Mouse (Mus musculus): Measurements from ENCODE around the gene Il17a.

Il17a gene

DNA sequence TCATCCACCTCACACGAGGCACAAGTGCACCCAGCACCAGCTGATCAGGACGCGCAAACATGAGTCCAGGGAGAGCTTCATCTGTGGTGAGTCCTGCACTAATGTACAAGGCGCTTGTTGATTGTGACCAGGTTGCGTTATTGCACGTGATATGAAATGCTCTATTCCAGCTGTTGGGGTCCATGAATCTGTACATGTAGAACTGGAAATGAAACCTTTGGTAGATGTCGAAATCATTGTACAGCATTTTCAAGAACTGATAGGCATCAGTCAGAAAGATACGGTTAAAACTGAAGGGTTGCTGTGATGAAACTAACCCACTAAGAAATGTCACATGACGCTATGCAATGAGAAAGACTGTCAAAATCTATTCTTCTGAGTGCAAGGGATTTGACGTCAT lies at the start of gene Il17a:
Il17a (plus strand) TSS at position 3 of the 400 bp plus-strand sequence.
- ChIA-PET POLR2A (no interaction called here), CTCF (no interaction called here)

DNA sequence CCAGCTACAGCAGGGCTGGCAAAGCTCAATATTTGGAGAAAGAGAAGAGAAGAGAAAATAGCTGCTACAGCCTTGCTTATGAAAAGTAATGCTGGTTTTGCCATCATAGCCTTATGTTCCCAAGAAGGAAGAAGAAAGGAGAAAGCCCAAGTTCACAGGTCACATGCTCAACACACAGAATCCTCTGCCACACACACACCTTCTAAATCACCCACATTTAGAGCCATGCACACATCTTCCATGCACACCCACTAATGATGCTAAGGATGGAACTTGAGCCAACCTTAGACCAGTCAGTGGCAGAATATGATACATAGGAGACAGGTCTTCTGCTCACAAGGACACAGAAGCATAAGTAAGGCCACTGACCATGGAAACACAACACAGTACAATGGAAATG lies 47.9 kb upstream of the Il17a start:
- POLR2A ChIA-PET: no interaction called here

DNA sequence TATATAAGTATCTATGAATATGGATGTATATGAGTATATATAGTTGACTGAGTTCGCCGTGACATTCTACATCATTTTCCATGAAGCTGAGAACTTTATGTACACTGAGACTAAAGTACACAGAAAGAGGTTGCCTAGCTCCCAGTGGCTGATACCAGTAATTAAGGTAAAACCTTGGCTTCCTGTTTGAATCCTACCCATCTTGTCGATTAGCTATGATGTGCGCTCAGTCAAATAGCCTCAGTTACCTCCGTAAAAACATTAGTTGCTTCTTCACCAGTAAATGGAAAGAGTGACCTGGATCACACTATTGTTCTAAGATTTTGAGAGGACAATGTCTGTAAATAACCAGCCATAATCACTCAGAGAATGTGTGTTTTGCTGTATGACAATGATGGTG lies 47.3 kb upstream of the Il17a start:
- CTCF ChIA-PET: no interaction called here

More for the DNA sequence above, 47.9 kb upstream of the Il17a start:
- CTCF ChIA-PET: no interaction called here

DNA sequence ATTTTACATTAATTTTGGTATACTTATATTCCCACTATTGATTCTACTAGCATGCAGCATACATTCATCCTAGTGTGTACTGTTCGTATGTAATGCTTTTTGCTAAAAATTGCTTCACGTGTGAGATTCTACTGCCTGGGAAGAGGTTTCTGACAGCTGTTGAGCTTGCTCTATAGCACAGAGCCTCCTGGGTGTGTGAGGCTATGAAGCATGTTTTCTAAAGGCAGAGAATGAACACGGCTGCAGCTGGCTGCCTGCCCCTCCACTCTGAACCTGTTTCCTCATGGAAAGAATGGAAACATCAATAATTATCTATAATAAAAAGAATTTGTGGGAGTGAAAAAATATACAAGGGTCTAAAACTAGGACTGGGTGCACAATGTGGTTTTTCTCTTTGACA lies 46.9 kb upstream of the Il17a start:
- ChIA-PET CTCF (no interaction called here), POLR2A (no interaction called here)

More for the DNA sequence above, 47.3 kb upstream of the Il17a start:
- POLR2A ChIA-PET: no interaction called here

DNA sequence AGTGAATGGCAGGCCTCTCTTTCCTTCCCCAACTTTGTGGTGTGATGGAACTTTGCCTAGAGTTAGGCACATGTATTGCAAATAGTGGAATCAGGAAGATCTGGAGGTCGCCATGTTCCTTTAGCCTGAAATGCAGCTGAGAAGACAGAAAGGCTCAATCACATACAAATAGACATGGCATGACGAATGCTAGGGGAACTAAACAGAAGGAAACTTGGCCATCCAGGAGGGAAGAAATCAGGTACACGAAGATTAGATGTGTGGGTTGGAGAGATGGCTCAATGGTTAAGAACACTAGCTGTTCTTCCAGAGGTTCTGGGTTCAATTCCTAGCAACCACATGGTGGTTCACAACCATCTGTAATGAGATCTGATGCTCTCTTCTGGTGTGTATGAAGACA lies 46.3 kb upstream of the Il17a start:
- POLR2A ChIA-PET: no interaction called here

DNA sequence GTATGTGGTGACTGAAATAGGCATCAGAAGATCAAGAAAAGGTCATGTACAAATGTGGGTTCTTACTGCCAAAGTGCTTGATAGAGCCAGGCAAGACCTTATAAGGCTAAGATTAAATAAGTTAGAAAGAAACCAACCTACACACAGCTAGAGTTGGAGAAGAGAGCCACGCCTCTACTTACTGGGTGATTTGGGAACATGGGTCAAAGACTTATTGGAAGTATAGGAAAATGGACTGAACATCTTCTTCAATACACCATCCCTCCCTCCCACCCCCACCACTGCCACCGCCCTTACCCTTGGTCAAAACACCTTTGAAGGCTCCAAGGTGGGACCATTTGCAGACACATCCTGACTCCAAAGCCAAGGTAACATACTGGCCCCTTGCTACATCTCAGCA lies 45.3 kb upstream of the Il17a start:
- POLR2A ChIA-PET: no interaction called here
- CTCF ChIA-PET: no interaction called here

More for the DNA sequence above, 46.3 kb upstream of the Il17a start:
- CTCF ChIA-PET: no interaction called here

DNA sequence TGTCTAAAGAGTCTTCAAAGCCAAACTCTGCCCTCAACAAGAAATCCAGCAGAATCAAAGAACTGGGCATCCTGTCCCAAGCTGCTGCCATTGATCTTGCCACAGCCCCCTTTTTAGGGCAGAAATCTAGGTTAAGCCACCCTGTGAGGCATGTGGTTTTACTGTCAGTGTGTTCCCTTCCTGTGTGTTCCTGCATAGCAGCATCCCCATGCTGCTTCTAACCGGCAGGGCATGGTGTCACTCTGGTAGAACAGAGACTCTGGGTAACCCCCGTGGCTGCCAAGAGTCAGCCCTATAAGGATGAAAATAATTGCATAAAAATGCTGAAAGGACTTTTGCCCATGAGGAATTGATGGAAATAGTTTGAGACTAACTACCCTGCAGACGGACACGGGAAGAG lies 44.8 kb upstream of the Il17a start:
- ChIA-PET CTCF (no interaction called here), POLR2A (no interaction called here)

DNA sequence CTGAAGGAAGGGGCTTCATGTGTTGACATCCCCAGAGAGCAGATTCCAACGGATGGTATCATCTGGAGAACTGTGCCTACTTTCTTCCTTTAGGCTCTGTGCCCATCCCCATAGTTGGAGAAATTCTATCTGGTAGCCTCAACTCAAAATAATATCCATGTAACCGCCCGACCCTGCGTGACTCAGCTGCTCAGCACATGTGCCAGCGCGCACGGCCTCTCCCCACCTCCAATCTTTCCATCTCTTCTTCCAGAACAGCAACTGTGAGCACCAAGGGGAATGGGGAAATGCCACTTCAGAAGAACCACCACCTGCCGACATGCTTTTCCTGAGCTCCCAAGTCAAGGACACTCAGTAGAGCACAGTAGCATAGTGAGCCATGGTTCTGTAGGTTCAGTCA lies 39.4 kb upstream of the Il17a start:
- ChIA-PET POLR2A (no interaction called here), CTCF (interaction anchor here in 2 of 4 experiments (0.6 to 1.5 kb wide), 2 partner anchors 9 to 1240 kb away, joined by 3 to 7 read pairs; no protein-coding TSS in a partner anchor)

DNA sequence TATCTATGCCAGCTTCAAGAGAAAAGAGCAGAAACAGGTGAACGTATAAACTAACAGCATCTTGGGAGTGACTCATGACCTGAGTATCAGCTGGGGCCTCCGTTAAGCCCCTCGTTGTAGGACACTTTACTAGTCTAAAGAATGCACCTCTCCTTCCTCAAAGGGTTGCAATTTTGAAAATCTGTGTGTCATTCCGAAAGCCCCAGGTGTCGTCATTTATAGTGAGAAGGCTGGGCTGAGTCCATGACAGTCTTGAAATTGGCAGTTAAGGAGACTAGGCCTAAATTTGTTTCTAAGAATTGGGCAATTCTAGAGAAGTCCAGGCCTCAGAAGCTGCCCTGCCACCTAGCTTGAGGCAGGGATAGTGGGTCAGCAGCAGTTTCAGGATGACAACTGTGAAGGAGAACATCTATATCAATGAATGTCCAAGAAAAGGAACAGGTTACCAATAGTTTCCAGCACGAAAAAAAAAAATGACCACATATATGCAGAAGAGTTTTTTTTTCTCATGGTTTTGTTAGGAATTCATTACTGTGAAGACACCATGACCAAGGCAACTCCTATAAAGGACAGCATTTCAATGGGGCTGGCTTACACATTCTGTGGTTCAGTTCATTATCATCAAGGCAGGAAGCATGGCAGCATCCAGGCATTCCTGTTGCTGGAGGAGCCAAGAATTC lies 36.9 kb upstream of the Il17a start:
- POLR2A ChIA-PET: no interaction called here
- CTCF ChIA-PET: interaction anchor here in 1 of 4 experiments (0.6 kb wide), 1 partner anchor 21 kb away, joined by 3 read pairs; no protein-coding TSS in a partner anchor

DNA sequence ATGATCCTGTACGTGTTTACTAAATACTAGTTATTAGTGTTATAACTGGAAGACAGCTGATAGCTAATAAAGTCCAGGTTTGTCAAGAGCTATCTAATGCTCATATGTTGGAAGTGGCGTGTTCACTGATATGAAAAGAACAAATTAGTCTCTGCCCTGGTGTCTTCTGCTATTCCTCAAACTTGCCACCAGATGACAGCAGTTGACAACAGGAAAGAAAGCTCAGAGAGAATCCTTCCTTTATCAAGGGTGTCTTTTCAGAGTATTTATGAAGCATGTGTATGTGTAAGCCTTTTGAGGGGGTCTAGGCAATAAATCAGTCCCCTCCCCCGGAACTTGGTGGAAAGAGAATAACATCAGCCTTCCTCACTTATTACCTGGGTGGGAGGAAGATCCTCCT lies 30.7 kb upstream of the Il17a start:
- POLR2A ChIA-PET: interaction anchor here in 3 of 4 experiments (0.7 to 1.9 kb wide), 3 partner anchors 102 to 295 kb away, joined by 3 to 7 read pairs (median 6); no protein-coding TSS in a partner anchor
- CTCF ChIA-PET: interaction anchor here (0.6 to 3.5 kb wide), 21 partner anchors 9 to 466 kb away, joined by 3 to 26 read pairs (median 3); partner anchors contain the start of gene Il17f (in 1 of the 4)

DNA sequence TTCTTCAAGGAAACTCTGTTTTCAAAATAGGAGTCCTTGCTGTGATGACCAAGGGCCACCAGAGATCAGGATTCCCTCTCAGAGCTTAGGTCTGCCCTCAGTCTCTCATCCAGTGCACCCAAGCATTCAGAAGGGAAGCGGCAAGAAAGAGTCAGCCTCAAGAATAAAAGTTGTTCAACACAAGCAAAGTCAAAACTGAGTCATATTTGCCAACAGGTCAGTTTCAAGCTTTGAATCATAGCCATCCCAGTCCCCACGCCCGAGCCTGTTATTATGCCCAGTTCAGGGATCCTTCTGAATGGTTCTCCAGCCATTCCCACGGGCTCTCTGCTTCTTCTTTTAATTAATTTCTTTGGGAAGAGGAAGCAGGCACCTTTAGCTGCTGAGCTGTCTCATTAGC lies 5.9 kb downstream of the Il17a start:
- POLR2A ChIA-PET: interaction anchor here in 1 of 4 experiments (0.6 kb wide), 1 partner anchor 31 kb away, joined by 3 read pairs; no protein-coding TSS in a partner anchor
- CTCF ChIA-PET: no interaction called here

DNA sequence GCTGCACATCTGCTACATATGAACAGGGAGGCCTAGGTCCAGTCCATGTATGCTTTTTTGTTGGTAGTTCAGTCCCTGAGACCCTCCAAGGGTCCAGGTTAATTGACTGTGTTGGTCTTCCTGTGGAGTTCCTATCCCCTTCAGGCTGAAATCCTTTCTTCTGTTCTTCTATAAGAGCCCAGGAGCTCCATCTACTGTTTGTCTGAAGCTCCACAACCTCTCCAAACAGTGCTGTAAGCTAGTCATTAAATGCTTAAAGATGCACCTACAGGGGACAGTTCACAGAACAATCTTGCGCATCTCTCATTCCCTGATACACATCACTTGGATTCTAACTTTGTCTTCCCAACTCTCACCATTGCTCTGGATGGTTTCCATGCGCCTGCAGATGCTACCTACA lies 7.8 kb downstream of the Il17a start:
- ChIA-PET POLR2A (interaction anchor here in 1 of 4 experiments (1.1 kb wide), 1 partner anchor 26 kb away, joined by 3 read pairs; no protein-coding TSS in a partner anchor), CTCF (interaction anchor here in 1 of 4 experiments (1.8 kb wide), 1 partner anchor 38 kb away, joined by 9 read pairs; no protein-coding TSS in a partner anchor)

DNA sequence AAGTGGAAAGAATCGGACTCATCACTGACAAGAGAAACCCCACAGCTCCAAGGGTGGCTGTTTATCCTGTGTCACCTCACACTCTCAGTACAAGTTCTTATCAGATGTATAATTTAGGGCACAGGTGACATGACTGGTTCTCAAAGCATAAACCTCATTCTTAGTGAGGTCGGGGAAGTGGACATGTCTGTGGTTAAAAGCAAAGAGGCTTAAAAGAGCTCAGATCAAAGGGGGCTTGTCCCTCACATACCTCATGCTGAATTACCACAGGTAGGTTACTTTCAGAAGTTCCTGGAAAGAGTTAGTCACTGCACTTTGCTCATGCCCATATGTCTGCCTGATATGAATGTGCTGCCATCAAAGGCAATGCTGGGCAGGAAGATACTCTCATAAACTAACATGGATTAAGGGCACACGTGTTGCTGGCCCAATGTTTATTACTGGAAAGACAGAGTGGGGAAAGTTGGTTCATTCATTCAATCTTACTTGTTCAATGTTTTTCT lies 9.8 kb downstream of the Il17a start:
- ChIA-PET POLR2A (interaction anchor here in 1 of 4 experiments (0.5 to 1.6 kb wide), 2 partner anchors 16 to 62 kb away, joined by 3 read pairs; no protein-coding TSS in a partner anchor), CTCF (no interaction called here)

DNA sequence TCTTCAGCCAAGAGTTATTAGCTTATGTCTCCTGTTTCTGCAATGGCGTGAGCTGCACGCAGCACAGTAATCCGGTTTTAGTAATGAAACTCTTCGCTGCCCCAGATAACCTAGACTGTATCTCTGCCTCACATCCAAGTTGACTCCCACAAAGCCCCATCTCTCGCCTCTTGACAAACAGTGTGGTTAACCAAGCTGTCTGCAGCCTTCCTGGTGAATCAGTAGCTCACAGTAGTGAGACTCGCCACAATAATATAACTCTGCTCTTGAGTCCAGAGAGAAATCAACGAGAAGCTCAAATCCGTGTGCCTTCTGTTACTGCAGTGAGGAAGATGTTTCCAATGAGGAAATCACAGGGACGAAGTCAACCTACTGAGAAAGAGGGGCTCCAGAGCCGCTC lies 23.7 kb downstream of the Il17a start:
- ChIA-PET CTCF (interaction anchor here in 1 of 4 experiments (0.7 kb wide), 1 partner anchor 452 kb away, joined by 4 read pairs; no protein-coding TSS in a partner anchor), POLR2A (interaction anchor here in 2 of 4 experiments (0.5 to 1.4 kb wide), 2 partner anchors 47 to 116 kb away, joined by 3 to 5 read pairs; no protein-coding TSS in a partner anchor)

DNA sequence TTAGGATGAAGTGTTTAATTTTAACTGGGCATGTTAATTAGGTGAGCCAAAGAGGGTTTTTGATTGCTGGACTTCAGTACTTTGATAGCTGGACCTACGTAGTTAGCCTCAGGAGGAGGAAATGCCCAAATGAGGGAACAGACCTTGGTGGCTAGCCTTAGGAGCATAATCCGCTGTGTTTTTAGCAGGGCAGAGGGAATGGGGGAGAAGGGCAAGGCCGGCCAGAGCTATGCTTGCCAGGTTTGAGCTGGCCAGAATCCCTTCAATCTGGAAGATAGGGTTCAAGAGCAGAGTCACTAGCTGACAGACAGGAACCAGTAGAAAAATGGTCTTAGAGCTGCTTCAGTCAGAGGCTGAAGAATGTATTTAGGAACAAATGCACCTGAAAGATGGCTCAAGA lies 26.9 kb downstream of the Il17a start:
- POLR2A ChIA-PET: interaction anchor here in 1 of 4 experiments (0.6 to 1.7 kb wide), 3 partner anchors 10 to 92 kb away, joined by 3 to 4 read pairs (median 4); no protein-coding TSS in a partner anchor
- CTCF ChIA-PET: no interaction called here

DNA sequence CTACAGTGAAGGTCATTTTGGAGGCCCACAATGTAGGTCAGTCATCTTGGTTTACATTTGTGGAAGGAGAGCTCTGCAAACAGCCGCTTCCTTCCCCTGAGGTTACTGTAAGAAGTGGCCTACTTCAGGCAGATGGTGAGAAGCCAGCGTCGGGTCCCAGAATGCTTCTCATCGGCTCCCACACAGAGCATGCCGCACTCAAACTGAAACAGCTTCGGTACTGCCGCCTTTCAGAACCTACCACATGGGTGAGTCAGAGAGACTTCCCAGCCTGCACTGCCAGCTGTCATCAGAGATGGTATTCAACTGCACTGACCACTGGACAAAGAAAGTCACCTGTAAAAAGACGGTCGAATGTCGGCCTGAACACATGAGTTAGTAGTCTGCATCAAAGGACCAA lies 29.1 kb downstream of the Il17a start:
- ChIA-PET CTCF (interaction anchor here in 2 of 4 experiments (0.6 to 0.7 kb wide), 3 partner anchors 187 to 497 kb away, joined by 3 read pairs; no protein-coding TSS in a partner anchor), POLR2A (interaction anchor here (0.6 to 1.5 kb wide), 14 partner anchors 18 to 1075 kb away, joined by 3 to 5 read pairs (median 3); no protein-coding TSS in a partner anchor)

DNA sequence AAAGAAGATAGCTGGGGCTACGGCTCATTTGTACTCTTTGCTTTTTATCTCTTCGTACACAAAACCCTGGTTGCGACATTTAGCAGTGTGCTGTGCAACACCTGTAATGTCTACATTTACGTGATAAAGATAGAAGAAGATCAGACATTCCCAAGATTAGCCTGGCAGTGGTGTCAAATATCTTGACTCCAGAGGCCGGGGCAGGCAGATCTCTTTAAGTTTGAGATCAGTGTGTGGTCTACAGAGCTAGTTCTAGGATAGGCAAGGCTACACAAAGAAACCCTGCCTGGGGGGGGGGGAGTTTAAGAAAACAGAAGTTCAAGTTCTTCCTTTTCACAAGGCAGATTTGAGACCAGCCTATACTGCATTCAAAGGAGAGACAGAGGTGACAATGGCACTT lies 29.6 kb downstream of the Il17a start:
- ChIA-PET CTCF (interaction anchor here in 2 of 4 experiments (0.6 to 0.7 kb wide), 3 partner anchors 186 to 496 kb away, joined by 3 read pairs; no protein-coding TSS in a partner anchor), POLR2A (interaction anchor here (0.6 to 1.5 kb wide), 15 partner anchors 14 to 1074 kb away, joined by 3 to 5 read pairs (median 3); no protein-coding TSS in a partner anchor)

DNA sequence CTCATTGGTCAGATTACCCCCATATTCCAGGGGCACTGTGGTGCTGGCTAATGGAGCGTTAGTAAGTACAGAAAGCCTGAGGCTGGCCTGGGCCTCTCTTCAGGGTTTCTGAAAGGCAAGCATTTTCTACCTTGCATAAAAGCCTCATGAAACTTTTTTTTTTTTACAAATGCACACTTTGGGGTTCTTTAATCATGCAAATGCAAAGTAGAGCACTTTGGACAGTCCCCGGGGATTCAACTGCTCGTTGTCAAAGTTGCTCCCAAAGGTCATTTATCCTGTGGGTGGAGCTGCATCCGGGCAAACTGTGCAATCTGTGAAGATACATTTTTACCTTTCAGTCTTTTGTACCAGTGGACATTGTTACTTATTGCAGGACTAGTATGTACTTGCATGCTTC lies 30.7 kb downstream of the Il17a start:
- ChIA-PET CTCF (interaction anchor here in 3 of 4 experiments (0.6 to 1.1 kb wide), 12 partner anchors 19 to 1008 kb away, joined by 3 to 7 read pairs (median 3); partner anchors contain the start of gene Tmem14a (in 1 of the 3)), POLR2A (interaction anchor here in 2 of 4 experiments (0.8 to 1.4 kb wide), 8 partner anchors 22 to 105 kb away, joined by 3 to 4 read pairs (median 4); no protein-coding TSS in a partner anchor)

DNA sequence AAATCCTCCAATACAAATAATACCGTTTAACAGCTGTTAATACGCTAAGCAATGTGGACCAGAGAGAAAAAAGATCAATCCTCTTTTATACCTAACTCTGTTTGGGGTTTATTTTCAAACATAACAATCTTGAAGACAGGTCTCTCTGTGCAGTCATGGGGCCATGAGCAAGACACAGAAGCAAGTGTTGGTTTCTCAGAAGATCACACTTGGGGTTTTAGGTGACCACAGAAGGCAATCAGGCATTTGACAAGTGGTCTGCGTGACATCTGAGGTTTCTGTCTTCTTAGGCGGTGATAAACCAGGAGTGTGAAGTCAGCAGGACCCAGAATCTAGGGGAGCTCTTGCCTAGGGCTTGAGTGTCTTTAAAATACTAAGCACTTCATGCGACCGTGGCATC lies 35.8 kb downstream of the Il17a start:
- ChIA-PET CTCF (interaction anchor here in 1 of 4 experiments (0.6 kb wide), 1 partner anchor 35 kb away, joined by 3 read pairs; no protein-coding TSS in a partner anchor), POLR2A (interaction anchor here in 2 of 4 experiments (0.6 to 1.0 kb wide), 2 partner anchors 13 to 21 kb away, joined by 3 to 4 read pairs; no protein-coding TSS in a partner anchor)

Data from embryonic stem cell, embryonic (primary cell).